Mouse (Mus musculus): ENCODE data around the gene Ceacam18.
"Not testable (repeated sequence)": the region's sequence is repeated elsewhere in the genome, so short reads cannot be mapped to it uniquely, and the experiment has no call there.

The Ceacam18 gene

DNA sequence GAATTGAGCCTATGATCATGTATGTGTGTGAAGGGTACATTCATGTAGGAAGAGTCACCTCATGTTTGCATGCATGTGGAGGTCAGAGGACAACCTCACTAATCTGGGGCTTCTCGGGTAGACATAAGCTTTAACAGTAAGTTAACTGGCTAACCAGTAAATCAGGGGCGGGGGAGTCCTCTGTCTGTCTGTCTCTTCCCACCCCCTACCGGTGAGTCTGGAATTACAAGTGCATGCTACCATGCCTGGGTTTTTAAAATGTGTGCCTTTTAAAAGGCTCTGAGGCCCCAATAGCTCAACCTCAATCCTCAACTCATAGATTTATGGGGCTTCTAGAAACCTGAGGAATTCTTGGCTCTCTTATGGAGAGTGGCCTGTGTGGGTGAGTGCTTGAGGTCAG lies 34.1 kb downstream of the Ceacam18 start:
- no peak for DNase-seq

DNA sequence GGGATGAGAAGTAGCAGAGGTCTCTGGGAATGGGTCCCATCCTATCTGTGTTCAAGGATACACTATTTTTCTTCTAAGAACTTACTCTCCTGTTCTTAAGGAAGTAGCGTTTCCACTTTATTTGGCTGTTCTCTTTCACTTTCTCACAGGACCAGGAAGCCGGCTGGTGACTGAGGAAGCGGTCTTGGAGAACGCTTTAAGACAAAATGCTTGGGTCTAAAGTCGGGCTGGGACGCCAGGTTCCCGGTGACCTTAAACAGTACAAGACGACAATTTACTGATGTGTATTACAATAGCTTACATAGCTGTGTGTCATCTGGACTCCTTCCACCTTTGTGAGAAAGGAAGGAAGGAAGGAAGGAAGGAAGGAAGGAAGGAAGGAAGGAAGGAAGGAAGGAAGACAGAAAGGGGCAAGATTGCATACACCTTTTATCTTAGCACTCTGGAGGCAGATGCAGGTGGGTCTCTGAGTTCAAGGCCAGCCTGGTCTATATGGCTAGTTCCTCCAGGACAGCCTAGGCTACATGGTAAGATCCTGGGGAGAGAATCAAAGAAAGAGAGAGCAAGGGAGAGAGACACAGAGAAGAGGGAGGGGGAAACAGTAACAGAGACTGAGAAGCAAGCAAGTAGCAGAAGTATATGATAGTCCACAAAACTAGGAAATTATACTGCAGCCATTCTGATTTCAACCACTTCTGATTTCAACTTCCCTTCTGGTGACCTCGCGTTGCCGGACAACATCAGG lies 36.7 kb downstream of the Ceacam18 start:
- DNase-seq, result no peak

DNA sequence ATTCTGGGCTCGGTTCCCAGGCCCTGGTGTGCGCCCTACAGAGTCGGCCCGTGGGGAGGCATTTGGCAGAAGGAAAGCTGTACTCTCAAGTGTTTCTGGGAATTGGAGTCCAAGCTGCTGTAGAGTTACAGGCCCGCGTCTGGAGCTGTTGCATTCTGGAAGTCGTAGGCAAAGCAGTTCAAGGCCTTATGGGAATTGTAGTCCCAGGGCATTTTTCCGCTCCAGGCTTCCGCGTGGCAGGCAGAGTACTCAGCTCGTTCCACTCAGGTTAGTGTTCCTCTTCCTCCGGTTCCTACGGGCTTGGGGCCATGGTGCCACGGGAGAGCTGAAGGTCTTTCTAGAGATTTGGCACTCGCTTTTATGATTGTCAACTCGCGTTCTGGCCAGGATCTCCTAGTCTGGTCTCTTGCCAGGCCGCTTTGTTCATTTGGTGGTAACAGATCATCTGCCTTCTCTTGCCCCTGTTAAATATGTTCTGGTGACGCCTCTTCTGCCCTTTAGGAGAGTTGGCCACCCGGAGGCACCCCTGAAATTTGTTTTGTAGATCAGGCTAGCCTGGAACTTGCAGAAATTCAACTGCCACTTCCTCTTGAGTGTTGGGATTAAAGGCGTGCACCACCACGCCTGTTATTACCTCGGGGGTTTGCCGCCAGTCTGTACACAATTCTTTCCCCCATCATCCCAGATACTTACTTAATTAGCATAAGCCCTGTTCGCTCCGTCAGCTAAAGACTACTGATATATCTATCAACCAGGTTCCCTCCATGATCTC lies 37.5 kb downstream of the Ceacam18 start, which contains the start of gene Ctu1:
Ctu1 (plus strand) TSS at position 208 of the 772 bp plus-strand sequence.
- peak; percentile 81 for DNase-seq

DNA sequence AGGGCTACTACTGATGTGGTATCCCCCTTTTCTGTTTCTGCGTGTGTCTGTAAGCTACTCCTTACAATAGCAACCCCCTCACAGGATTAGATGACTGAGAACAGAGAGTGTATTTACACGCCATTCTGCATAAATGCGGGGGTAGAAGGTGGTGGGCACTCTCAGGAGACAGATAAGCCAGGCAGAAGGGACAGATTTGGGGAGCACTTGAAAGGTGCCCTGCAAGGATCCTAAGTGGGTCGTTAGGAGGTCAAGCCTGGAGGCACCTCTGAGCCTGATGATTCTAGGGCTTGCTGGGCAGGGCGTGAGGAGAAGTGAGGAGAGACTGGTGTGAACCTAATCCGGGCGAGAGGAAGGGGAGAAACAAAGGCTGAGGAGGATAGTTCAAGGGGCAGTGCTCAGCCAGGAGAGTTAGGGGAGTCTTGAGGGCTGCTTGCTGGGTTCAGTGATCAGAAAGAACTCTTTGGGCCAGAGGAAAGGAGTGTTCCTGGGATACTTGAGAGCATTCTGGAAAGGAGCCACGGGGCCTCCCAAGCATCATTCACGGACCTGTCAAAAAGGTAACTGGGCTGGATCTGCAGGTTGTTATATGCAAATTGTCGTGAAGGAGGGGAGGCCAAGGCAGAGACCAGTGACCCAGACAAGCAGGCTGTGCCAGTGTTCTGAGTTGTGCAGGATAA lies 38.2 kb downstream of the Ceacam18 start:
- no peak for DNase-seq

DNA sequence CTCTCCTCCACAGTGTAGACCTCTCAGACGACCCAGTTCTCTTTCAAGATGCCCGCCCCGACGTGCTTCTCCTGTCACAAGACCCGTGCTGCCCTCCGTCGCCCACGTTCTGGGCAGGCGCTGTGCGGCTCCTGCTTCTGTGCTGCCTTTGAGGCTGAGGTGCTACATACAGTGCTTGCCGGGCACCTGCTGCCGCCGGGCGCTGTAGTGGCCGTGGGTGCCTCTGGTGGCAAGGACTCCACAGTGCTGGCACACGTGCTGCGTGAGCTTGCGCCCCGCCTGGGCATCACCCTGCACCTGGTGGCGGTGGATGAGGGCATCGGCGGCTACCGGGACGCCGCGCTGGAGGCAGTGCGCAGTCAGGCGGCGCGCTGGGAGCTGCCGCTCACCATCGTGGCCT lies 40.6 kb downstream of the Ceacam18 start:
- no peak for DNase-seq

DNA sequence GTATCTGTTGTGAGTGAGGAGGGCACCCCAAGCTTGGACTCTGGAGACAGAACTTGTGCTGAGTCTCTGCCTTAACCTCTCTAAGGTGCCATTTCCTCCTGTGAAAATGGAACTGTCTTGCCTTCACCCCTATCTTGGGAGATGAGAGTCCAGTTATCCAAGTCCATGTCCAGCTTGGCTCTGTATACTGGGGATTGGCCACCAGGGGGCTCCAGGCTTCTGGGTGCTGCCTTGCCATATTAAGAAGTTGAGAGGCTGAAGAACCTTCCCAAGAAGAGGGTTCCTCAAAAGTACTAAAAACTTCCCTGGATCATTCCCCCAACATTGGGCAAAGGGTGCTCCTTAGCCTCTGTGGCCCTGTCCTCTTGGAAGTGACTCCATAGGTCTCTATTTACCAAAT lies 44.0 kb downstream of the Ceacam18 start:
- DNase-seq, result peak; percentile 48

DNA sequence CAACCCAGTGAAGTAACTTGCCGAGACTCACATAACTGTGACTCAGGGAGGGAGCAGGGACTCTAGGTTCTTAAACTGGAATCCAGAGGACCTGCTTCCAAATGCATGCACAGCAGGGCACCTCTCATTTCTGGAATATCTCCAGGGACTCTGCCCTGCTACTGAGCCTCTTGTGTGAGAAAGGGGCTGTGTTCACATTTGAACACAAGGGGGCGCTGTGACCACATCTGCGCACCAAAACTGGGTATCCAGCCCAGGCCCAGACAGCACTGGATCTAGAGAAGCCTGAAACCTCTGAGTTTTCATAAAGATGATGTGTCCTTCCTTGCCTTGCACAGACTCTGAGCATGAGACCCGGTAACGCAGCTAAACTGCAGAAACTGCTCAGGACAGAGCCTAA lies 46.5 kb downstream of the Ceacam18 start:
- DNase-seq, result peak; percentile 73

DNA sequence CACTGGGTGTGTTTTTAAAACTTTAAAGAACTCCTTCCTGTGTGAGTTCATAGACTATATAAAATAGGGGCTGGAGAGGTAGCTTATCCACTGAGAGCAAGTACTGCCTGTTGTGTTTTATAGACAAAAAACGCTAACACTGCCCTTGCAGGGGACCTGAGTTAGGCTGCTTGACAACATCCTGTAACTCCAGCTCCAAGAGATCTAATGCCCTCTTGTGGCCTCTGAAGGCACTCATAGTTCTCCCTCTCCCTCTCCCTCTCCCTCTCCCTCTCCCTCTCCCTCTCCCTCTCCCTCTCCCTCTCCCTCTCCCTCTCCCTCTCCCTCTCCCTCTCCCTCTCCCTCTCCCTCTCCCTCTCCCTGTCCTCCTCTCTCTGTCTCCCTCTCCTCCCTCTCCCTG lies 48.0 kb downstream of the Ceacam18 start:
- DNase-seq, result not testable (repeated sequence)

DNA sequence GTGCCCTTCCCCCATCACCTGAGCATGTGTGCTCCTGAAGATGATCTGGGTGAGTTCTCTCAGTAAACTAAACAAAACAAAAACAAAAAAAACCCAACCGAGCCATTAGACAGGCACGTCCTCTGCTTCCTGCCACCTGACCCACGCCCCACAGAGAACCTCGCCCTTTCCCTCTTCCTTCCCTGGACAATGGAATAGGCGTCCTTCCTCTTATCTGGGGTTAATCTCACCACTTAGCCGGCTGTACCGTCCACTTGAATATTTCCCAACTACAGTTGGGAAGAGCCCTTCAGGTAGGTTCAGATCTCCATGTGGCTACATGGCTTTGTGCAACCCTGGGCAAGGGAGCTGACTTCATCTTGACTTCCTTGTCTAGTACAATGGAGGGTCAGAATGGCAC lies 50.6 kb downstream of the Ceacam18 start:
- no peak for DNase-seq

DNA sequence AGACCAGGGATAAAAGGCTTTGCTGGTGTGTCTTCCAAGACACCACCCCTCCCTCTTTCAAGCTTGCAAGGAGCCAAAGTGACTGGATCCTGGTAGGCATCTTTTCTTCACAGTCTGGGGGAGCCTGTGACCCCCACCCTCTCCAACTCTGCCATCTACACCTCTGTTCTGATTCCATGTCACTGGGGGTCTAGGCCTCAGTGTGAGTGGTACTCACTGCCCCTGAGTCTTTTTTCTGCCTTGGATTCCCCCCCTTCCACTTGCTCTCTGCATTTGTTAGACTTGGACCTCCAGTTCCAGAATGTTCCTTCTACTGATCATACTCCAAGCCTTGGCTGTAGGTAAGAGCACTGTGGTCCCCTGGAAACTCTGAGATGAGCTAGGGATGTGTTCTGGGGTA lies 55.6 kb downstream of the Ceacam18 start, which contains the start of gene Klk14:
Klk14 (plus strand) TSS at position 301 of the 400 bp plus-strand sequence.
- DNase-seq, result no peak

Measured in right cerebral cortex, postnatal 4 days (tissue).